Mouse (Mus musculus): ENCODE results near the gene Prkch. TPM values are rescaled to one million over a fixed set of nuclear protein-coding genes. Genes with fewer than 3 reads are reported as not detected.

Prkch gene
- total RNA-seq, 2 experiments from 2014 or later = 3.3 to 3.6 TPM

DNA sequence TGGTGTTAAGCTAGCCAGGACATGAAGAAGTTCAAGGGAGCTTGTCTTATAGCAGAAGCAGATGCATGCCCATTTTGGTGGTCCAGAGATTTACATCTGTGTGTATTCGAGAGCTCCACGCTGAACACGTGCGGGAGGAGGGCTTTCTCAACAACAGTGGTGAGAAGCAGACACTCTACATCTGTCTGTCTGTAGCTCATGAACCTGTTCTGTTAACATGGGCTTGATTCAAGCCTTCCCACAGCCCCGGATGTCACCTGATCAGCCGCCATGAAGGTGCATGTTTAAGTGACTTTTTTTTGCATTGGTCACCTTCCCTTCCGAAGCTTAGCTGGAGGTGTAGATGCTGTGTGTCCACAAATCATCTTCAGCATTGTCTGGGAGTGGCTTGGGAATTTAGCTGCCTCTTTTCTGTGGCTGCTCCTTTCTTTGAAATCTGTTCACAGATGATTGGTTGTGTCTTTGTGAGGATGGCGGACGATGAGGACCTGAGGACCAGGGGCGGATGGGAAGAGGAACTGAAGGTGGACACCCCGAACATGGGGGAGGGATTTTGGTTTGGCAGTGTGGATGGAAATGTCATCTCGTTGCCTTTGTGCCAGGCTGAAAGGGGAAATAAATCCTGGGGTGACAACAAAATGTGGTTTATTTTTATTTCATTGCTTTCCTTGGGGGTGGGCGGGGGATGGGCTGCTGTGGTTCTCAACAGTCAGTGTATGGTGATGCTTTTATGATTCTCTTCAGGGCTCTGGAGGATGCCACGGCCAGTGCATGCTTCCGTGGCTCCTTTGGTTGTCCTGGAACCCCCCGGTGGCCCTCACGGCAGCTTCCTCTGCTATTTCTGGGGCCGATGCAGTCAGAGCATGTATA lies 25.3 kb downstream of the Prkch start:
- no peak for DNase-seq (ENCODE audit: low spot score in 2 of 2)

DNA sequence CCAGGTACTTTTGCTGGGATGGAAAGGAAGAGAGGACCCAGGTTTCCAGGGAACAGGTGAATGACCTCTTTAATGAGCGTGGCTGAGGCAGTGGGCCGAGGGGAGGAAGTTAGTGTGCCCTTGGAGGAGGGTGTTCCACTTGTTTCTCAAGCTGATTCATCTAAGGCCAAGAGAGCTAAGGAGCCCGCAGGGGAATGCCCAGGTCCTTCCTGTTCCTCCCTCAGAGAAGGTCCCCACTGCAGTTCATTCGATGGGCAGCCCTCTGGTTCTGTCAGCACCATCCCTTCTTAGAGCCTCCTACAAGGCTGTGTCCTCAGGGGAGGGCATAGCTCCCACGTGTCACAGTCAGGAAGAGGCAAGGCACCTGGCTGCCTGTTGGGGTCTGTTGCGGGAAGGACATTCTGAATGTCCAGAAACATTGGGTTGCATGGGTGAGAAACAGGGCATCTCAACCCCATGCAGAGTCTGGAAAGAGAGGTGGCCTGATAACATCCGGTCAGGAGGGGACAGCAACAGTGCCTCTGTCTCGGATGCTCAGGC lies 26.3 kb downstream of the Prkch start:
- DNase-seq (ENCODE audit: low spot score in 2 of 2) = no peak

DNA sequence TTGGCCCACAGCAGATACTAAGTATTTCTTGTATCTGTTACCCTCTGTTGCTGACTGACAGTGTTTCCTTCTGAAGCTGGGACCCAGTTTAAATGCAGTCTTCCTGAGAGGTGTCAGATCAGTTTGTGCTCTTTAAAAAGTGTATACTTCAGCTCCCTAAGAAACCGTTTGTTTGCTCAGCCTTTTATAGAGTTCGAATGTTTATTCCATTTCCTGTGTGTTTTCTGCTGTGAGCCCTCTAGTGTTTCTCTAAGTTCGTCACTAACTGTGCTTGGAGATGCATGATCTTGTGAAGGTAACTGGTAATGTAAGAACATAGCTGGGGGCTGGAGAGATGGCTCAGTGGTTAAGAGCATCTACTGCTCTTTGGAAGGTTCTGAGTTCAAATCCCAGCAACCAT lies 27.1 kb downstream of the Prkch start:
- no peak for DNase-seq (ENCODE audit: low spot score in 2 of 2)

DNA sequence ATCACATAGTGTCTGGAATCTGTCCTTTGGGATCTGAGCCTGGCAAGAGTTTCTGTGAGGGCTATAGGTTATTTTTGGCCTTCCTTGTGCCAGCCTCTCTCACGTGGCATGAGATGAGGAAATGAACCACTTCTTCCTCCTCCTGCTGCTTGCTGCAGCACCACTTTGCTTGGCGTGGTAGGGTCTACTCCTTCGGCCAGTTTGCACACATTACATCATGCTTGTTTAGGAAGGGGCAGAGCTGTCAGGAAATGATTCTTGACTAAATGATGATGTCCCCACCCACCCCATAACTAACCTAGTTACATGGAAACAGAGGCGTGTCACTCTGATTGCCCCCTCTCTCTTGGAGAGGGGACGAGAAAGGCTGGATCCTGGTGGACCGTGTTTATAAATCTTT lies 28.6 kb downstream of the Prkch start:
- no peak for DNase-seq (ENCODE audit: low spot score in 2 of 2)

DNA sequence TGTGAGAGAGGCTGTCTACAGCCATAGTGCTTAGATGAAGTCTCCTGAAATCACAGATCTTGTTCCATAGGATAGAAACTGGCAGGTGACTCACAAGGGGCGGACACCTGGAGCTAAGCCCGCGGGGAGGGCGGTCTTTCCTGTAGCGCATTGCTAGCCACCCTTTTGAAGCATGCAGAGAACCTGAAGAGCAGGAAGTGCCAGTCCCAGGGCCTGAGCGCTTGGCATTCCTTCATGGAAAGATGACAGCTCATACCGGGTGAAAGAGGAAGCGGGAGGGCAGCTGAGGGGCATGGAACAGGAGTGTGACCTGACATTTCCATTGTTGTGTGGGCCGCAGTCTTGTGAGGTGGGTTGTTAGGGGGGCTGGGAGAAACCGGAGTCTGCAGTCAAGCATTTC lies 33.1 kb downstream of the Prkch start:
- DNase-seq (ENCODE audit: low spot score in 2 of 2) = no peak

DNA sequence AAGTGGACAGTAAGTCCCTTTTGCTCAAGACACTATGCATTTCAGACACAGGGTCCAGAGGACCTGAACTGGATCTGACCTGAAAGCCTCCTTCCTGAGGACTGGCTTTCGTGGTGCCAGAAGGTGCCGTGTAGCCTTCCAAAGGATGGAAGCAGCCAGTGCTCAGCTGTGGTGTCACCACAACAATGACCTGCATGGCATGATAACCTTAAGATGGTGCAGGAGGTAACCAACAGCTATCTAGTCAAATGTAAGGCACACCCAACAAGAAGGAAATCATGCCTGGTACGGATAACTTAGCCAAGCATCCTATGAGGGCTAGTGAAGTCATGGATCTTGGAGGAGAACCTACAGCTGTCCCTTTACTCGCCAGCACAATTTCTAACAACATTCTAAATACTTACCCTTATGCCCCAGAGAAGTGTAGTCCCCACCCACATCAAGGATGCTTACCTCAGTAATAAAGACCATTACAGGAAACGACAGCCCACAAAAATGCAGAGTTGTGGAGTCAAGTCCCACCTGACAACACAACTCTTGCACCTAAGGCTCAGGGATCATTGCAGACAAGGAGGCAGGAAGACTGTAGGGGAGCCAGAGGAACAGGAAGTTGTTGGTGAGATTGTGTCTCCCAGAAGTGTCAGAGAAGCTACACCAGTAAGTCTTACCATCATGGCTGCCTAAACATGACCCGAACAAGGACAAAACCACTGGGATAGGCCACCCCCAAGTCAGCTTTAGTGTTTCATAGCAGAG lies 40.9 kb downstream of the Prkch start:
- no peak for DNase-seq (ENCODE audit: low spot score in 2 of 2)

DNA sequence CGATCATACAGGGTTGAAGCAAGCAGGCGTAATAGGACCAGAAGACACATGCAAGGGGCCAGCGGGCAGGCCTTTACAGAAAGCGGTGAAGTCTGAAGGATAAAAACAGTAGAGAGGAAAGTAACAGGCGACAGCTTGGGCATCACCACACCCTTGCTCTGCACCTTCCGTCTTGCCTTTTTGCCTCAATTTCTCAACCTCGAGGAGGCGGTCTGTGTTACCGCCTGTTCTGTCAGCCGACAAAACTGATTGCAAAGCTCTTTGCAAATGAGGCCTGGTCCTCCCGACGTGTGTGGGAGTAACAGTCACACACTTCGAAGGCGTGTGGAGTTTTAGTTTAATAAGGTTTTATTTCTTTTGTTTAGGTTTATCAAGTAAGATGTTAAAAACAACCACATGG lies 43.3 kb downstream of the Prkch start:
- no peak for DNase-seq (ENCODE audit: low spot score in 2 of 2)

DNA sequence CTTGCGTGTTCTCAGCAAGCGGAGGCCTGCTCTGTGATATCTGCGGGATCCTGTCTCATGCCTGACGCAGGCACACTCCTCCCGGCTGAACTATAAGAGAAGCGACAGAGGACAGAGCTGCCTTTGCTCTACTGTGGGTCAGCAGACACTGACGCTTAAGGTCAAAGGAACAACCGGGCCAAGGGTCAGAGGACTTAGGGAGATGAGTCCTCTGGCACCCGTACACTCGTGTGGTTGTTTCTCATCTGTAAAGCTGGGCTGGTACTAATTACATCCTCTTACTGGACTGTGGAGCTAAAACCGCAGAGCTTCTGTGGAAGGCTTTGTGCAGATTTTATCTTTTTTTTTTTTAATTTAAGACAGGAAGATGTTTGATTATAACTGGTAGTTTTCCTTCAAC lies 46.0 kb downstream of the Prkch start:
- no peak for DNase-seq (ENCODE audit: low spot score in 2 of 2)

DNA sequence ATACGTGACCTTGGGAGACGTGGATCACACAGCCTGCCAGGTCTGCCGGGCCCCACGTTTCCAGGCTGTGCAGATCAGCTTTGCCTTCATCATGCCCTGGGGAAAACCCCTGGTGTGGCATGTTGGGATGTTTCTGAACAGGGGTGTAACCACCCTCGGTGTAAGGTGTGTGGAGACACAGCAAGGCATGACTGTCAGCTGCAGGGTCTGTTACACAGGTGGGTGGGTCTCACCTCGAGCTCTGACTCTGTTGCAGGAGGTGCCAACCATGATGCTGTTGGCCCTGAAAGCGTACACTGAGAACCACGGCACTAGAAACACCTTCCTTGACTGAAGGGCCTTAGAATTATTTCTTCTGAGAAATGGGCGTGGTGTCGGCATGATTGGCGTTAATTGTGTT lies 46.6 kb downstream of the Prkch start:
- no peak for DNase-seq (ENCODE audit: low spot score in 2 of 2)

DNA sequence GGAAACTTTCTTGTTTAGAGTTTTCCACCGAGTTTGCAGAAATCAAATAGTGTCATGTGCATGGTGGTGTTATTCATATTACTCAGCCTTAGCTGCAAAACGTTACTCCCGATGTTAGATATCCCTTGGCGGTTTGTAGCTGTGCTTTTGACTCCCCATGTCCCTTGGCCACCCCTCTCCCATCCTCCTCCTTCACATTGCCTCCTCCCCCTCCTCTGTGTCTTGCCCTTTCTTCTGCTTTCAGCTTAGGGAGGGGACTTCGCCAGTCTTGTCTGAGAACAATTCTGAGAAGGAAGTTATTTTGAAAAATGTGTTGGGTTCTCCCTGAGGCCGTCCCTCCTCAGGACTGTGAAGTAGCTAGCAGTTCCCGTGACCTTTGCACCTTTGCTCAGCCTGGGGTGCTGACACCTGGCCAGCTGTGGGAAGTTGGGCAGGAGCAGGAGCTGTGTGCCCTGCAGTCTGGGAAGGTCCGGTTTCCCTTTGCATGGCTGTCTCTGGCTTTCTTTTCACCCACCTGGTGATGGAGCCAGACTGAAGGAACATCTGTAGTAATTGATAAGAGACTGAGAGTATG lies 48.2 kb downstream of the Prkch start:
- DNase-seq (ENCODE audit: low spot score in 2 of 2) = no peak

DNA sequence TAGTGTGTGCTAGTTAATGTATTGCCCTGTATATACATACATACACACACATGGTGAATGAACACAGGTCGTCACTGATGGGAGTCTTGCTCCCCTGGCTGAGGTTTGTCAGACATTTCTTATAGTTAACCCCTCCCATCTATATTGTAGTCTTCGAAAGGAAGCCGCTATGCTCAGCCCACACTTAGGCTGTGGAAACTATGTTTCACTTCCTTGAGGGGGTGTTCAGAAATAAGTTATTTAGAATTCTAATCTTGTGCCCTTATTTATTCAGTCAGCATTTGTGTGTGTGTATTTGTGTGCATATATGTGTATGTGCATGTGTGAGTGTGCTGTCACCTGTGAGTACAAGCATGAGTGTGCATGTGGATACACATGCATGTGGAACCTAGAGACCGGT lies 49.1 kb downstream of the Prkch start:
- no peak for DNase-seq (ENCODE audit: low spot score in 2 of 2)

DNA sequence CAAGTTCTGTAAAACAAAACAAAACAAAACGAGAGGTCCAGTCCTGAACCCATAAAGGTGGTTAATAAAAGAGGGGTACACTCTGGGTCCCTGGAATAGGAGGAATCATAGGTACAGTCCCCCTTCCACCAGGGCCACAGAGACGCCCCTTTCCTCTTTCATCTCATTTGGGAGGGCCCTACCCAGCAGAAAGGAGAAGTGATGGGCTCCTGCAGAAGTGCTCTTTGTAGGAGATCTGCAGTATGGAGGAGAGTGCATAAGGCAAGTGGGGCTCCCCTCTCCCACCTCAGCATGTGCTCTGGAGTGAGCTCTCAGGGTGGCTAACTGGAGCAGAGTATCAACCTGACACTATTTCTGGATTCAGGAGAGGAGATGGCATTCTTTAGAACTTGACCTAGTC lies 55.0 kb downstream of the Prkch start:
- no peak for DNase-seq (ENCODE audit: low spot score in 2 of 2)

DNA sequence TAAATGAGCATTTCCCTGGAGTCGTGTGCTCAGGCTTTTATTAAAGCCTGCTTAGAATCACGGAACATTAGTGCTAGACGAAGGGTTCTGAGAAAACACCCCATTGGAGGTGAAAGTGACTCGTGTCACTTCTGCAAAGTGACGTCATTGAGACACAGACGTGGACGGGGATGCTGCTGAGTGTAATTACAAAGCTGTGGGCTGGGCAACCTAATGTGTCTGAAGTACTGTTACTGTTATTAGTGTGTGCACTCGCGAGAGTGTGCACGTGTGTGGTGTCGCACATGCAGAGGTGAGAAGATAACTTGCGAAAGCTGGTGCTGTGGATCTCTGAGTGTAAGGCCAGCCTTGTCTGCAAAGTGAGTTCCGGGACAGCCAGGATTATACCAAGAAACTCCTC lies 56.6 kb downstream of the Prkch start:
- no peak for DNase-seq (ENCODE audit: low spot score in 2 of 2)

DNA sequence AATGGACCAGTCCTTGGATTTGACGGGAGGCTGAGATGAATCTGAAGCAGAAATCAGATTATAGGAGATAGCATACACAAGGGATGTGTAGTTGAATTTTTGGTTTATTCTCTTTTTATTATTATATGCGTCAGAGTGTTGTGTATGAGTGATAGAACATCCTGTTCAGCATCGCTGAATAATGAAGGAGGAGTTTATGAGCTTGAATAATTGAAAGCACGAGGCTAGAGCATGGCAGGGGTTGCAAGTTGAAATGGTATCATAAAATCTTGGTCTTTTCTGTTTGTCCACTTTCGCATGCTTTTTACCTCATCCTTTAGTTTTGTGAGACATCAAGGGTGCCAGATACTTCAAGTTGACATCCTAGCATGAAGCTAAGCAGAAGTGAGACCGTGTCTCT lies 60.6 kb downstream of the Prkch start:
- DNase-seq (ENCODE audit: low spot score in 2 of 2) = no peak

DNA sequence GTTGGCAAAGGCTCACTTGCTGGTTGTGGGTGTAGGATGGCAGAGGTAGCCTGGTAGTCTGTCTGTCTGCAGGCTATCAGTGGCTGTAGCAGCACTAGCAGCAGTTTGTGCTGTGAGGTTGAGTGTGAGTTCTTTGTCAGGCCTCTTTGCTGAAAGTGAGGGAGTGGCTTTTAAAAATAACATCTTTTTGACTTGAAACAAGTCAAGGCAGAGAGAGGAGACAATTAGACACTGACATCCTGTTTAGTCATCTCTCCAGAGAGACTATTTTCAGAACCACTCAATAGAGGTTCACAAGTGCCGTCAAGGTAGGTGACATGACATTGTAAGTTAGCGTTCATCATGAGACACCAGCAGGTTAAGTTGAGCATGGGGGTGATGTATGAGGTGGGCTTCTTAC lies 63.1 kb downstream of the Prkch start:
- no peak for DNase-seq (ENCODE audit: low spot score in 2 of 2)

DNA sequence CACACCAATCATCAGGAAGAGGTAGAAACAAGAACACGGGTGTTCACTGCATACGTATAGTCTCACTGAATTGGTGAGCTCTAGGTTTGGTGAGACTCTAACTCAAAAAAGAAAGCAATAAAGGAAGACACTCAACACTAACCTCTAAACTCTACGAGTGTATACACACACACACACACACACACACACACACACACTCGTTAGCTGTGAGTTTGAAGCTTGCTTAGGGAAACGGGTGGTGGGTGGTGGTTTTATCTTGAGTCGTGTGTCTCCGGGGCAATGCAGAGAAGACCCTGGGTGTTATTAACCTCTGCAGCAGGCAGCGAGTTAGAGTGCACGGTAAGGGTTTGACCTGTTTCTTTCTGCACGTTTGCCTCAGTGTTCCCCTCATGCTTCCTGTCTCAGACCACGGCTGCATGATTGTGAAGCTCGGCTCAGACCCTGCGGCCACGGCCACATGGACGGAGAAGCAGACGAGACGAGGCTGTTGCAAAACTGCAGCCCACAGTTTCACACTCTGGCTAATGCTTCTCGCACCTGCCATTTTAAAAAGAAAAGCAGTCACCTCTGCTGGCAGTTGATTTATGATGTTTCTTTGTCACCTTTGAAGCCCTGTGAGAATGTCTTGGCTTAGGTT lies 72.1 kb downstream of the Prkch start:
- no peak for DNase-seq (ENCODE audit: low spot score in 2 of 2)

DNA sequence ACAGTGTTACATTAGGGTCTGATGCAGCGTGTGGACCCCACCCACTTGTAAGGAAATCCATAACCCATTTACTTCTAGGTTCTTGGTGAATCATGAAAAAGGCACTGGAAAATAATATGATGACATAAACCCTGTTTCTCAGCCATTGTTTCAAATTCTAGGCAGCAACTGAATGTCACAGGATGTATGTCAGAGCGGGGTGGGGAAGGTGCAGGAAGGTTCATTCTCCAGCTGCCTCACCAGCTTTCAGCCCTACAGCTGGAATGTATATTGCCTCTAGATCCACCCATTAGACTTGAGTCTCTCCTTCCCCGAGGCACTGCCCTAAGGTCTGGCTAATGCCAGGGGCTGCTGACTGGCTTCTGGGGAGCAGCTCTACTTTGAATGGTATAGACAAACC lies 78.8 kb downstream of the Prkch start:
- no peak for DNase-seq (ENCODE audit: low spot score in 2 of 2)

DNA sequence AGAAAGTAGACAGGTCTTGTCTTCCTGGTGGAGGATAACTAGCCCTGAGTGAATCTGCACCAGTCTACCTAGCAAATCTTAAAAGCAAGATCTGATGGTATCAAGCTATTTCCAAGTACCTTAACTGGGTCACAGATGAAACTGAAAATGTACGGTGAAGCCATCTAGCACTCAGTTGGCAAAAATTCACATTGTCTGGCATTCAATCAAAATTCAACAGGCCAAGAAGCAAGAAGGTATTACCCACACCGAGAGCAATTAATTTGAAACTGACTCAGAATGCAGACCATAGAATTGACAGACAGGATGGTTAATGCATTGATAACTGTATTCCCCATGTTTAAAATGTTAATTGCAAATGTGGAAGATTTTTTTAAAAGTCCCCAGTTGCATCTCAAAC lies 82.1 kb downstream of the Prkch start:
- DNase-seq (ENCODE audit: low spot score in 2 of 2) = no peak

DNA sequence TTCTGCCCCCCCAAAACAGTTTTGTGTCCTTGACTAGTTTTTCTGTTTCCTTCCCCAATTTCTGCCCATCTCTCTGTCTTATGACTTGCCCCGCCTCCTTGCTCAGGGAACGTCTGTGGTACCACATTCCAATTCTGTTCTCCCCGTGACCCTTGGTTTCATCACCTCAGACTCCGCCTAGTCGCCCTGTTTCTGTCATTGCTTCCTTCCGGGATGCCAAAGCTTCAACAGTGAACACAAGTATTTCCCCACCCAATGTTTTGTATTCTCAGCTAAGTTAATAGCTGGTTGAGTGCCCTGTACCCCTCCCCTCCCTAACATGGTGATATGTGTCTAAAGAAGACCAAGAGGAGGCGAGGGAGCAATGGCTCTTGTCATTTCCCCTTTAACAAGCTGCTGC lies 83.0 kb downstream of the Prkch start:
- DNase-seq (ENCODE audit: low spot score in 2 of 2) = no peak

DNA sequence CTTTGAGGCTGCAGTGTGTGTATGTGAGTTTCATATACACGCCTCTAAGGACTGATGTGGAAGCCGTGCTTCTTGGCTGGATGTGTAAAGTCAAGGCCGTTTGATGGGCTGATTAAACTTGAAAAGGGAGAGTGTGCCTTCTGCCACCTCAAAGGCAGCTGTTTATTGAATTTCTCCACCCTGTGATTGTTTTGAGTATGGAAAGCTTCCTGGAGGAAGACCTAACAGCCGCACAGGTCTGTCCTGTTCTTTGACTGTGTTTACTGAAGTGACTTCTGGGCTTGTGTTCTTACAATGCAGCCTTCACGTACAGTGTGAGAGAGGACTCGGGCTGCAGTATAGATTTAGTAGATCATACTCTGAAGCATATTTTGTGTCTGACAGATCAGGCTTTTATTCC lies 86.1 kb downstream of the Prkch start:
- DNase-seq (ENCODE audit: low spot score in 2 of 2) = no peak

DNA sequence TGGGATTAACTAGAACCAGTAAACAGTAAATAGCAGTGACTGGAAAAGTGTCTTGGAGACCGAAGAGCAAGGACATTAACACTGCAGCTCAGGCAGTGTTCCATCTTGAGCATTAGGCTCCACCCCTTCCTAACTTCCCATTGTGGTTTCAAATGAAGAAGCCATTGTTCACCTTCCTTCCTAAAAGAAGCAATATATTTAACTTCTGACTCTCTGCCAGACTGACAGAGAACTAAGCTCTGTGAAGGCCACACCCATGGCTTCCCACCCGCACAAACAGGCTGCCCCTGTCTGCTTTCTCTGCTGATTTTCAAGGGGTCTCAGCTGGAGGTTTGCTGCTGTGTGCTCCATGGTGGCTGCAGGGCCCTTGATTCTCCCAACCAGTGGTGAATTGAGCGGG lies 86.9 kb downstream of the Prkch start:
- no peak for DNase-seq (ENCODE audit: low spot score in 2 of 2)

DNA sequence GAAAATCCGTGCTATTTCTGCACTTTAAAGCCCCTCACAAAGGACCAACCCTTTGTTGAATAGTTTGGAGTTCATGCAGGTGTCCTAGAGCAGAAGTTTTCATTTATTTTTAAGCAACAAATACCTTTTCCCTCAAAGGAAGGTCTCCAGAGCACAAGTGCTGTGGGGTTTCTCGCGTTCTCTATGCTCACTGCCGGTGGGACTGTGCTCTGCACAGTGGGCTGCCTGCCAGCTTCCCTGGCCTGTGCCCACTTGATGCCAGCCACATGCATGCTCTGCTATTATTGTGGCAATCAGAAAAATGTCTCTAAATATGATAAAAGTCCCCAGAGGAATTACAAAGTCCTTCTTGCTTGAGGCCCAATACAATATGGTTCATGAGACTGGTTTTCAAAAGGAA lies 87.4 kb downstream of the Prkch start:
- no peak for DNase-seq (ENCODE audit: low spot score in 2 of 2)

Measured in layer of hippocampus, adult 18-20 months (tissue).